Mouse (Mus musculus): ENCODE measurements at regions not wholly inside any gene's neighbourhood (a gene's known extent, or its start where the extent isn't known, plus 50 kb on each side); places are given as distances from the start of the nearest gene placed in this dataset.

DNA sequence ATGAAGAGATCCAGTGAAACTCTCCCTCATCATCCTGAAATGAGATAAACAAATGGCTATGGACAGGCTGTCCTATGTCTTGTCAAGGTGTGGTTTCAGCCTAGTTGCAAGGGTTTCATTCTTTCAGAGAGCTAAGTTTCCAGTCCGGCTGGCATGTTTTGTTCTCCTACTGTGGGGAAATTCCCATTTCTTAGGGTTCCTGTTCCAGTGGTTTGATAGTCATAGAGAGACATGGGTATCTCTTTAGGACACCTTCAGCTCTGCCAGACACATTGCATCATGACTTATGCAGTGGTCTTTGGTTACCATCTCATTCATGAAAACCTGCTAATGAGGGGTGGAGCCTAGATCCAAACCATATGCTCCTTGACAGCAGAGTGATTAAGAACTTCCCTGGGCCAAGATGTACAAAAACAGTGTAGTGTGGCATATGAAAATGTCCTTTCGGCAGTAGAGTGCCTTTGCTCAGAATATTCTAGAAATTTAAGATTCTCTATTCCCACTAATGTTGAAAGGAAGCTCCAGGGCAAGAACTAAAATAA is 513.6 kb upstream of the Tbl1xr1 start:
- H3K27ac ChIP-seq (ENCODE audit: insufficient read depth, low read depth, low read length): peak overlapping the region; percentile 80
- no peak overlapping the region for H3K4me3 ChIP-seq (ENCODE audit: insufficient read depth, low read depth, low read length)
- 69% methylated on average over 2 of the region's 2 CpGs for WGBS
- H3K36me3 ChIP-seq (ENCODE audit: control insufficient read depth, insufficient read depth, low read length): no peaks in the 10 kb centered on the region
- no peaks in the 10 kb centered on the region for H3K27me3 ChIP-seq (replicated peaks; ENCODE audit: control insufficient read depth, insufficient read depth, low read length)
- peaks cover 17% of the 10 kb centered on the region for H3K4me1 ChIP-seq (ENCODE audit: control insufficient read depth, insufficient read depth, low read length)
- no peak for DNase-seq
- no peak for TF ChIP-seq CTCF (conservative IDR thresholded peaks at IDR 0.05; ENCODE audit: insufficient read depth, insufficient read length, low read depth, low read length)
- TF ChIP-seq POLR2A (IDR thresholded peaks at IDR 0.05; ENCODE audit: low read depth, low read length): no peak

DNA sequence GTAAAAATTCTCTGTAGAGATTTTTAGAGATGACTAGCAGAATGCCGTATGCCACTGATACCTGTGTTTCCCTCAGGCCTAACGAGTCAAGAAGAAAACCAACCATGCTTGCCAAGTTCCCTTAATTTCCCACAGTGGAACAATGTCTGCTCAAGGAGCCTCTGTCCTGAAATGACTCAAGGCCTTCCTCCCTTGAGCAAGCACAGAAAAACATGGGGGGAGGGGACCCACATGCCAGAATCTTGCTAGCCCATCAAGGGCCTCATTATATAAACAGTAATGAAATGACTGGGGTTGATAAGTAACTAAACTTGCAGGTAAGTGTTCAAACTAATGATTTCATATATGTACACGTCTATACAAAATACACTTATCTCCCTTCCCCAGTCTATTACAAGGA is 513.0 kb upstream of the Tbl1xr1 start:
- 23% methylated on average over 3 of the region's 3 CpGs for WGBS

DNA sequence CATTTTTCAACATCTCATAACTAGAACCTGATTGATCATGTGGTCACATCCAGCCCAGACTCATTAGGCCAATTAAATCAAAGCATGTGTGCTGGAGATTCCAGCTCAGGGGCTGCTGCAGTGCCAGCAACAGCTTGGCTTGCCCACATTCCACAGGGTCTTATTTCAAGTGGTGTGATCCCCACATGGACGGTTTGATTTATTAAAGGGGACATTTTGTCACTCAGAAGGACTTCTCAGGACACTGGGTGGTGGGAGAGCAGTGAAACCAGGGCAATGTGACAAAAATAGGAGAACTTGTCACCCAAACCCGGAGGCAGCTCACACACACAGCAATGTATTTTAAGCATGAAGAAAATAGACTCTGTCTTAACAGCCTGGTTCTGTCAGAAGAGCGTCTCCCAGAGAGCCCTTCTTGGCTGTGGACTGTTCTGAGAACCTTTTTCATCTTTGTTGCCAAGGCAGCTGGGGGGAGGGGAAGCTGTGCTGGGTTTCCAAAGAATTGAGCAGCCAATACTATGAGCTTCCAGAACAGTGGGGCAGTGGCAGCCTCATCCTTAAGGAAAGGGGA is 512.2 kb upstream of the Tbl1xr1 start:
- DNase-seq: peak; percentile 56
- no peak for TF ChIP-seq CTCF (conservative IDR thresholded peaks at IDR 0.05; ENCODE audit: insufficient read depth, insufficient read length, low read depth, low read length)
- no peak for TF ChIP-seq POLR2A (IDR thresholded peaks at IDR 0.05; ENCODE audit: low read depth, low read length)
- Histone ChIP-seq H3K27ac (ENCODE audit: insufficient read depth, low read depth, low read length) (peak overlapping the region; percentile 57), H3K36me3 (ENCODE audit: control insufficient read depth, insufficient read depth, low read length) (no peaks in the 10 kb centered on the region), H3K27me3 (replicated peaks; ENCODE audit: control insufficient read depth, insufficient read depth, low read length) (no peaks in the 10 kb centered on the region), H3K4me1 (ENCODE audit: control insufficient read depth, insufficient read depth, low read length) (peaks cover 14% of the 10 kb centered on the region), H3K4me3 (ENCODE audit: insufficient read depth, low read depth, low read length) (no peak overlapping the region)
- WGBS: 23% methylated on average over 3 of the region's 3 CpGs

More for the DNA sequence above, 513.0 kb upstream of the Tbl1xr1 start:
- TF ChIP-seq CTCF (conservative IDR thresholded peaks at IDR 0.05; ENCODE audit: insufficient read depth, insufficient read length, low read depth, low read length): no peak
- no peak for TF ChIP-seq POLR2A (IDR thresholded peaks at IDR 0.05; ENCODE audit: low read depth, low read length)
- Histone ChIP-seq H3K27ac (ENCODE audit: insufficient read depth, low read depth, low read length) (no peak overlapping the region), H3K27me3 (replicated peaks; ENCODE audit: control insufficient read depth, insufficient read depth, low read length) (no peaks in the 10 kb centered on the region), H3K4me1 (ENCODE audit: control insufficient read depth, insufficient read depth, low read length) (peaks cover 15% of the 10 kb centered on the region), H3K36me3 (ENCODE audit: control insufficient read depth, insufficient read depth, low read length) (no peaks in the 10 kb centered on the region), H3K4me3 (ENCODE audit: insufficient read depth, low read depth, low read length) (no peak overlapping the region)
- peak; percentile 90 for DNase-seq

DNA sequence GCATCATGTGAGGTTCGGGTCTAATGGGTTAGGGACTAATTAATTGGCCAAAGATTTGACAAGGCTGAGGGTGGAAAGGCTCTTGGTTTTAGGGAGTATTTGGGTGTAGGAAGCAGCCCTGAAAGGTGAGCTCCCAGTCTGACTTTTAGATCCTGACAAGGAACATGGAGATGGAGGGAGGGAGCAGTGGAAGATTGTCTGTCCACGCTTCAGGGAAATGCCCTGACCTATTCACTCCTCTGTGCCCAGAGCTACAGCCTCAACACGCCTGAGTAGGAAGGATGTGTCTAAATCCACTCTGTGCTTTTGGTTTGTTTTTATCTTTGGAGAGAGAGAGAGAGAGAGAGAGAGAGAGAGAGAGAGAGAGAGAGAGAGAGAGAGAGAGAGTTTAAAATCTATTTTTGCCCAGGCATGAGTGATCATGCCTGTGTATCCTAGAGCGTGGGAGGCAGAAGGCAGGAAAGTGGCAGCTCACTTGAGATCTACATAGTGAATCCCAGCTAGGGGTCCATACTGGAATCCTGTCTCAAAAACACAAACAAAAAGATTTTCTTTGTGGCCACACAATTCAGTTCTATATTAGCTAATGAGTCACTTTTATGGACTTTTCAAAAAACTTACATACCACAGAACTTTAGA is 511.5 kb upstream of the Tbl1xr1 start:
- WGBS: 60% methylated on average over 4 of the region's 4 CpGs
- H3K4me3 ChIP-seq (ENCODE audit: insufficient read depth, low read depth, low read length): no peak overlapping the region
- TF ChIP-seq CTCF (conservative IDR thresholded peaks at IDR 0.05; ENCODE audit: insufficient read depth, insufficient read length, low read depth, low read length) (no peak), POLR2A (IDR thresholded peaks at IDR 0.05; ENCODE audit: low read depth, low read length) (no peak)
- no peaks in the 10 kb centered on the region for H3K27me3 ChIP-seq (replicated peaks; ENCODE audit: control insufficient read depth, insufficient read depth, low read length)
- no peaks in the 10 kb centered on the region for H3K36me3 ChIP-seq (ENCODE audit: control insufficient read depth, insufficient read depth, low read length)
- no peak for DNase-seq
- H3K27ac ChIP-seq (ENCODE audit: insufficient read depth, low read depth, low read length): peak overlapping the region; percentile 39
- H3K4me1 ChIP-seq (ENCODE audit: control insufficient read depth, insufficient read depth, low read length): peaks cover 14% of the 10 kb centered on the region

DNA sequence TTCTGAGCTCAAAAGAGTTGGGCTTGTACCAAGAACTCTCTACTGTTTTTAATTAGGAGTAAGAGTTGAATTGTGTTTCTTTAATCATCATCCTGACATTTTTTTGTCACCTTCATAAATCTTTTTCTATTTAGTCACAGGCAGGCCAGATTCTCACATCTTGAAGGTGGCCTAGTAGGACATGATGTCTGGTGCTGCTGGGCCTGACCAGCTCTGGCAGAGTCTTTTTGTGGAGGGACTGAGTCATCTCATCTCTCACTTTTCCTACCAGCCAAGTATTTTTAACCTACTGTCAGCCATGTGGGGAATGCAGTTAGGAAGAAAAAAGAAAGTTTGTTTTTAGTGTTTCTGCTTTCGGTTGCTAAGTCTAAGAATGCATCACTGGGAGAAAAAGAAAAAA is 506.7 kb upstream of the Tbl1xr1 start:
- 88% methylated on average over 1 of the region's 1 CpGs for WGBS
- peak; percentile 19 for DNase-seq
- H3K4me3 ChIP-seq (ENCODE audit: insufficient read depth, low read depth, low read length): no peak overlapping the region
- H3K36me3 ChIP-seq (ENCODE audit: control insufficient read depth, insufficient read depth, low read length): no peaks in the 10 kb centered on the region
- TF ChIP-seq CTCF (conservative IDR thresholded peaks at IDR 0.05; ENCODE audit: insufficient read depth, insufficient read length, low read depth, low read length) (no peak), POLR2A (IDR thresholded peaks at IDR 0.05; ENCODE audit: low read depth, low read length) (no peak)
- no peak overlapping the region for H3K27ac ChIP-seq (ENCODE audit: insufficient read depth, low read depth, low read length)
- H3K4me1 ChIP-seq (ENCODE audit: control insufficient read depth, insufficient read depth, low read length): peaks cover 2% of the 10 kb centered on the region; the same call in 1 of the 2 replicates
- H3K27me3 ChIP-seq (replicated peaks; ENCODE audit: control insufficient read depth, insufficient read depth, low read length): no peaks in the 10 kb centered on the region

DNA sequence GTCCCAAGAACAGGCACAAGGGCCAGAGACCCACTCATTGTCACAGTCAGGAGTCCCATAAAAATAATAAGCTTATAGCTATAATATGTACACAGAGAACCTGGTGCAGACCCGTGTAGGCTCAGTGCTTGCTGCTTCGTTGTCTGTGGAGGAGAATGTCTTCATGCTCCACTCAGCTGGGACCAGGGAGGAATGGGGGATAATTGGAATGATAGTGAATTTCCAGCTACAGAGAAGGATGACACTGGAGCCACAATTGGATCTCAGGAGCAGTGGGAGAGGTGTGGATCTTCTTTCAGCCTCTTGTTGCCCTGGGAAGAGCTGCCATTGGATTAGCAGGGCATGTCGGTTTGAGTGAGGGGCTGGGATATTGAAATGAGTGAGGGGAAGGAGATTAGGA is 497.8 kb upstream of the Tbl1xr1 start:
- no peaks in the 10 kb centered on the region for H3K27me3 ChIP-seq (replicated peaks; ENCODE audit: control insufficient read depth, insufficient read depth, low read length)
- H3K4me3 ChIP-seq (ENCODE audit: insufficient read depth, low read depth, low read length): no peak overlapping the region
- no peaks in the 10 kb centered on the region for H3K4me1 ChIP-seq (ENCODE audit: control insufficient read depth, insufficient read depth, low read length)
- no peak for DNase-seq
- H3K27ac ChIP-seq (ENCODE audit: insufficient read depth, low read depth, low read length): no peak overlapping the region
- TF ChIP-seq CTCF (conservative IDR thresholded peaks at IDR 0.05; ENCODE audit: insufficient read depth, insufficient read length, low read depth, low read length) (no peak), POLR2A (IDR thresholded peaks at IDR 0.05; ENCODE audit: low read depth, low read length) (no peak)
- 58% methylated on average over 3 of the region's 3 CpGs for WGBS
- no peaks in the 10 kb centered on the region for H3K36me3 ChIP-seq (ENCODE audit: control insufficient read depth, insufficient read depth, low read length)

DNA sequence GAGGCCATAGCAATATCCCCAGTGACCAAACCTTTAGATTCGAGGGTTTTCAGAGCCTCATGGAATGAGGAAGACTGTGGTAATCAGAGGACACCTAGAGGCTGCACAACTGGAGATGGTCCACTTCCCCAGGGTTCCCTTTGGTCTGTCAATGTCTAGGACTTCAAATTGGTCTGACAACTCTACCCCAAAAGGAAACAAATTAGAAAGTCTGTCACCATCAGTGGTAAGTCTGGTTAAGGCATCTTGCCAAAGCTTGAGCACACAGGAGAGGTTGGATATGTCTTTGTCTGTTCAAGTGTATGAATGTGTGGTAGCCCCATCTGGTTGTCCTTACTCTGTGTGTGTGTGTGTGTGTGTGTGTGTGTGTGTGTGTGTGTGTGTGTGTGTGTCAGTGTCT is 494.3 kb upstream of the Tbl1xr1 start:
- no peak overlapping the region for H3K4me3 ChIP-seq (ENCODE audit: insufficient read depth, low read depth, low read length)
- H3K36me3 ChIP-seq (ENCODE audit: control insufficient read depth, insufficient read depth, low read length): no peaks in the 10 kb centered on the region
- H3K27ac ChIP-seq (ENCODE audit: insufficient read depth, low read depth, low read length): no peak overlapping the region
- no peak for DNase-seq
- 84% methylated on average over 1 of the region's 1 CpGs for WGBS
- no peaks in the 10 kb centered on the region for H3K27me3 ChIP-seq (replicated peaks; ENCODE audit: control insufficient read depth, insufficient read depth, low read length)
- no peaks in the 10 kb centered on the region for H3K4me1 ChIP-seq (ENCODE audit: control insufficient read depth, insufficient read depth, low read length)
- TF ChIP-seq CTCF (conservative IDR thresholded peaks at IDR 0.05; ENCODE audit: insufficient read depth, insufficient read length, low read depth, low read length): no peak
- no peak for TF ChIP-seq POLR2A (IDR thresholded peaks at IDR 0.05; ENCODE audit: low read depth, low read length)

Data from kidney, adult 2 months (tissue).